Mouse (Mus musculus): ENCODE measurements around the gene Car1. TPM values are rescaled to one million over a fixed set of nuclear protein-coding genes. Genes with fewer than 3 reads are reported as not detected.

Gene Car1
- polyA plus RNA-seq, 1 experiment from 2014 or later: 0.63 TPM

Other genes with a start within 250 kb of the Car1 start
- 501 and 504 TPM in 2 replicates for gene 1810022K09Rik, start 197.1 kb downstream of the Car1 start, polyA plus RNA-seq (2015; fragmentation: Nextera tagmentation; extraction: Ambion mirVana)
- gene Car13, start 166.6 kb downstream of the Car1 start, polyA plus RNA-seq (2015; fragmentation: Nextera tagmentation; extraction: Ambion mirVana): 3.7 and 4.3 TPM in 2 replicates
- 14.4 and 20.9 TPM in 2 replicates for gene Car3, start 55.1 kb upstream of the Car1 start, polyA plus RNA-seq (2015; fragmentation: Nextera tagmentation; extraction: Ambion mirVana)
- gene Car2, start 77.9 kb upstream of the Car1 start, polyA plus RNA-seq (2015; fragmentation: Nextera tagmentation; extraction: Ambion mirVana): 22.0 and 36.8 TPM in 2 replicates